Mouse (Mus musculus): ENCODE results near the gene Efnb3. TPM values are rescaled to one million over a fixed set of nuclear protein-coding genes. Genes with fewer than 3 reads are reported as not detected.

The Efnb3 gene
- total RNA-seq (2021): 10 to 100 TPM; 64.1 to 71.6 TPM

DNA sequence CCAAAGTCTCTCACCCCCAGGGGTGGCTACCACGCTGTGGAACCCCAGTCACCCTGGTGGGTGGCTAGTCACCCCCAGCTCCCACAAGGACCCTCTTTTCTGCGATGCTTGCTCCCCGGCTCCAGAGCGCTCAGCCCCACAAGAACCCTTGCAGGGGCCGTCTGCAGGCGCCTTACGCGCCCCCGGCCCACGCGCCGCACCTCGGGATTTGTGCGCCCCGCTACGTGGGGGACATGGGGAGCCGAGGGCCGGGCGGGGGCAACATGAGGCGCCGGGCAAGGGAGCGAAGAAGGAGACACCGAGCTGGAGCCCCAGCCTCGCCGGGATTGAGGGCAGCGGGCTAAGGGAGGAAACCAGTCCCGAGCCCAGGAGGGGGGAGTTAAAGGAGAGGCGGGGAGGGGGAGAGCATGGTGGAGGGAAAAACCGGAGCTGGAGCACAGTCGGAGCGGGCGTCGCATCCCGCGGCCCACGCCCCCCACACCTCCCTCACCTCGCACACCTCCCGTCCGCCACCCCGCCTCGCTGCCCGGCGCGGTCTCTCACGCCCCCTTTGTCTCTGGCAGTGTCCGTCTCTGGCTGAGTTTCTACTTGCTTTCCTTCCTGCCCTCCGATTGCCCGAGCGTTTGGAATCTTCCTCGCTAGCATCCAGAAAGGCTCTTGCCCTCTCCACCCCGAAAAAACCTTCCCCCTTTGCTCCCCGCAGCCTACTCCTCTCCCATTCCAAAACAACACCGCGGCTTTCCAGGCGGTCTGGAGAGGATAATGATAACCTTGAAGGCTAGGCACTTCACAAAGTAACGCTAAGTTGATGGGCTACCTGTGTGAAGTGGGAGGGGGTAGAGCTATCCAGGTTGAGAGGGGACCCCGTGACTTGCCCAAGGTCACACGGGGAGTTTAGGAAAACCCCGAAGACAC, at the start of gene Efnb3:
Gene Efnb3 (minus strand): TSS at position 355 of the 915 bp plus-strand sequence.
- no peak for DNase-seq (ENCODE audit: low spot score)
- intact Hi-C loops (cut with DNase I): no loop called here

- DNase-seq (ENCODE audit: low spot score): no peak
- intact Hi-C loops (cut with DNase I): no loop called here
Measured at GRCm38 (mm10) chr11:69609416-69609815, 49.4 kb upstream of the Efnb3 start.

DNA sequence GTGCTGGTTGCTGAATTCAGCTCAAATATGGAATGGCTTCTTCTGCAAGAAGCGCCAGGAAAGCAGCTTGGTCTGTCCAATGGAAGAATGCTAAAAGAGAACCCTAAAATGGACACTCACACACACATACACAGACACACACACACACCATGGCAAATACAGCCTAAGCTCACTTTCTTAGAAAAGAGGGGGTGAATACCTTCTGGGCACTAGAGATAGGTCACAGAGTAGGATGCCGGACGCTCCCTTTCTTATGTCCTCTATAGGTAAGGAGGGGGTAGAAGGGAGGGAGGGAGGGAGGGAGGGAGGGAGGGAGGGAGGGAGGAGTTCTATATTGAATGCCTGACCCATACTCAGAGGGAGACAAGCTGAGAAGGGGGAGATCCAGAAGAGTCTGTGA, 48.5 kb upstream of the Efnb3 start:
- intact Hi-C loops (cut with DNase I): no loop called here
- no peak for DNase-seq (ENCODE audit: low spot score)

GRCm38 (mm10) chr11:69606832-69607231, 46.8 kb upstream of the Efnb3 start:
- DNase-seq (ENCODE audit: low spot score): no peak
- intact Hi-C loops (cut with DNase I): no loop called here

DNA sequence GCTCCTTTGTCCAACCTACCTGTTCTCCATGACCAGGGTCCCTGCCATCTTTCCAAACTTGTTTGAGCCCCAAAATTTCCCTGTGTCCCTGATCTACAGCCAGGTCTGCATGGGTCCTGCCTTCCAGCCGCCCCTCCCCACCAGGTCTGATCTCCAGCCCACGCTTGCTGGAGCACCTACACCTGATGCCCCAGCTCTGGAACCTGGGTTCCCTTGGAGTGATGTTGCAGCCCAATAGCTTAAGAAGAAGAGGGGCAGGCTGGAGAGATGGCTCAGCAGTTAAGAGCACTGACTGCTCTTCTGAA, 46.4 kb upstream of the Efnb3 start:
- intact Hi-C loops (cut with DNase I): no loop called here
- no peak for DNase-seq (ENCODE audit: low spot score)

DNA sequence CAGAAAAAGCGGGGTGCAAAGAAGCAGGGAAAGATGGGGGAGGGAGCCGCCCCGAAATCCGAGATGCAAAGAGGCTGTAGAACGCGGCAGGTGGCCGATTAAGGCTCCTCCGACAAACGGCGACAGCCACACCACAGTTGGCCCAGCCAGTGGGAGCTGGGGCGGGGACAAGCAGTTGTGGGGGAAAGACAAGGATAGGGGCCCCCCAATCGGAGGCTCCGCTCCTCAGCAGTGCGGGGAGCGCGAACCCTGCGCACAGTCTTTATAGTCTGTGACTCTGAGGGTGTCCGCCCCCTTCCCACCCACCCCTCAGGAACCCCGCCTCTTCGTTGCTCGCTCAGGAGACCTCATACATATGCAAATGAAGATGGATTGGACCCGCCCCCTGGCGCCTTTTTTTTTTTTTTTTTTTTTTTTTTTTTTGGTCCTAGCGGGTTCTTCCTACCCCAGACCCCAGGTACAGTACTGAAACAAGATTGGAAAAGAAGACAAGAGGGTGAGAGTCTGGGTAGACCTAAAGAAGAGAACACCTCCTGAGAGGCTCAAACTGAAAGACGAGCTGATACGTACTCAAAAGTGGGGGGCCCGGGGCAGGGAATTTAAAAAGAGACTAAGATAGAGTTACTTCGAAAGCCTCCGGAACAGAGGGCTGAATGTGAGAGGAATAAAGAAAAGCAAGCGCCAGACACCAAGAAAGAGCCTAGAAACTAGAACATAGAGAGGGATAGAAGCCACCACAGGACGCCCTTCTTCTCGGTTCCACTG, 45.9 kb upstream of the Efnb3 start, which contains the start of gene Atp1b2:
Gene Atp1b2 (minus strand): TSS at position 217 of the 765 bp plus-strand sequence.
- intact Hi-C loops (cut with DNase I): loop anchor here (2.0 kb wide), 1 partner anchor 25 kb away; the partner anchor contains the start of genes Trp53 and Wrap53
- peak; percentile 51 for DNase-seq (ENCODE audit: low spot score)

DNA sequence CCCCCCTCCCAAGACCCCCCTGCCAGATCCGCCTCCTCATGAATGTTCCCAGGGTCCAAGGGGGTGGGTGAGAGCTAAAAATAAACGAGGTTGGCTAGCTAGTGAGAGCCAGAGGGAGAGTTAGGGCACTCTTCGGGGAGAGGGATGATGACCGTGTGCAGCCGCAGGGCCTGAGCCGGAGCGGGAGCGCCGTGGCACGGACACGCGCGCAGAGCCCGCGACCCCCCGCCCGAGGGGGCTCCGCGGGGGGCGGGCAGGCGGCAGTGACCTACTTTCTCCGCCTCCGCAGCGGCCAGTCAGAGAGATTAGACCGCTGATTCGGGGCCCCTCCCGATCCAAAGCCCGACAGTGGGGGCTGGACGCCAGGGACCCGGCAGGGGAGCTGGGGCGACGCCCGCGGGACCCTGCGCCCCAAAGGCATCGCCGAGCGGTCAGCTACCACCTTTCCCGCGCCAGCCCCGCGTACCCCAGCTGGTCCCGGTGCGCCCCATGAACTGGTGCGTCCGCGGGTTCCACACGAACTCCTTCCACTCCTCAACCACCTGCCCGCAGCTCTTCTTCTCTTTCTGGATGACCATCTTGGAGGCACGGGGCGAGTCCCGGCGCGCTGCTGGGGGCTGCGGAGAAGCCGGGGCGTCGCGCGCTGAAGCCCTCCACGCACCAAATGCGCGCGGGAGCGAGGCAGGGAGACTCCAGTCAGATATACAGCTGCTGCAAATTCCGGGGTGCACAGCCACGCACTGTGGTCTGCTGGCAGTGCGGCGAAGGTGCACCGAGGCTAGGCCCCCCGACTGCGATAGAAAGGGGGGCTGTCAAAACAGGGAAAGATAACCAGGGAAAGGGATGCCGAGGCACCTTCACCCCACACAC, 45.0 kb upstream of the Efnb3 start:
- intact Hi-C loops (cut with DNase I): loop anchor here (2.0 kb wide), 1 partner anchor 24 kb away; the partner anchor contains the start of genes Trp53 and Wrap53

DNA sequence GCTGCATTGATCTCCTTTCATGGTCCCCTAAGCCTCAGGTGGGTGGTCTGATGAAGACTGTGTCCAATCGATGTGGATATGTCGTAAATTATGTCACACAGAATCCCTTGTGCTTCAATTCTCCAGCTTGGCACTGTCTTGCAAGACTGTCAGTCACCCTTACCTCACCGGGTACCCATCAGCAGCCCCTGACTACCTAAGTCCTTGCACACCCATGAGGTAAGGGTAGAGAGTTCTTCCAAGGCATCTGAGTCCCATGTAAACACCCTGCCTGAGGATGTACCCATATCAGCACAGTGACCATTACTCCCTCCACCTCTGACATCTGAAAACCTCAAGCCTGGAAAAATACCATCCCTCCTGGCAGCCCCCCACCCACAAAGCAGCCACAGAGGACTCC, 44.3 kb upstream of the Efnb3 start:
- no peak for DNase-seq (ENCODE audit: low spot score)
- intact Hi-C loops (cut with DNase I): loop anchor here (2.0 kb wide), 1 partner anchor 24 kb away; the partner anchor contains the start of genes Trp53 and Wrap53

More for the DNA sequence above, 45.0 kb upstream of the Efnb3 start:
- DNase-seq (ENCODE audit: low spot score): no peak

DNA sequence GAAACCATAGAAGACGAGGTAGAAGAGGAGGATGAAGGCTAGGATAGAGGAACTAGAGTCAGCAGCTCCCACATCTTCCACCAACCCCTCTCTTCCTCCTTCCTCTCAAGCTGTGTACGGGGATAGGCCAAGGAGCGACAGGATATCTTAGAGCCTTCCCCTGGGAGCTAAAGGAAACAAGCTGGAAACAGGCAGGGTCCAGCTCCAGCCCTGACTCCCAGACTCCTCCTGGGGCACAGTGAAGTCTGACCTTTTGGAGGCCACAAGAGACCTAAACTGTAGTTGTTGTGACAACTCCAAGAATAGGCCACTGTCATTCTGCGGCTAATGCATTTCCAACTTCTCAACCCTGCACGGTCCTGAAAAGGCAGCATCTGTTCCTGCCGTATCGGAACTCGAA, 43.5 kb upstream of the Efnb3 start:
- DNase-seq (ENCODE audit: low spot score): no peak
- intact Hi-C loops (cut with DNase I): no loop called here

- no peak for DNase-seq (ENCODE audit: low spot score)
- intact Hi-C loops (cut with DNase I): no loop called here
Measured at GRCm38 (mm10) chr11:69601768-69602167, 41.8 kb upstream of the Efnb3 start.

GRCm38 (mm10) chr11:69600098-69600497, 40.1 kb upstream of the Efnb3 start:
- peak; percentile 23 for DNase-seq (ENCODE audit: low spot score)
- intact Hi-C loops (cut with DNase I): no loop called here

DNA sequence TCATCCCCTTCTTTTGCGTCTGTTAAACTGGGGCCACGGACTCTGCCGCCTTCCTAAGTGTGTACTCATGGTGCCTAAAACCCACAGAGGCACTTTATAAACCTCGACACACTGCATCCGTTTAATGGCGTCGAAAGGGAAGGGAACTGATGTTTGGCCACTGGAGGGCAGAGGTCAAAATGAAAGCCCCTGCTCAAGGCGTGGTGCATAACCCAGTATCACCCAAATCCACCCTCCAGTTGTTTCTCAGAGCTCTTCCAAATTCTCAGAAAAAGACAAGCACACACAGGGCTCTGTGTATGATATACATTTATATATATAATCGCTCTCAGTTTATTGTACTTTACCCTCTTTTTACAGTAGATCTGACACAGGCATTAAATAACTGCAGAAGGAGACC, 39.4 kb upstream of the Efnb3 start:
- intact Hi-C loops (cut with DNase I): no loop called here
- no peak for DNase-seq (ENCODE audit: low spot score)

GRCm38 (mm10) chr11:69594853-69595252, 34.8 kb upstream of the Efnb3 start:
- intact Hi-C loops (cut with DNase I): no loop called here
- DNase-seq (ENCODE audit: low spot score): no peak

DNA sequence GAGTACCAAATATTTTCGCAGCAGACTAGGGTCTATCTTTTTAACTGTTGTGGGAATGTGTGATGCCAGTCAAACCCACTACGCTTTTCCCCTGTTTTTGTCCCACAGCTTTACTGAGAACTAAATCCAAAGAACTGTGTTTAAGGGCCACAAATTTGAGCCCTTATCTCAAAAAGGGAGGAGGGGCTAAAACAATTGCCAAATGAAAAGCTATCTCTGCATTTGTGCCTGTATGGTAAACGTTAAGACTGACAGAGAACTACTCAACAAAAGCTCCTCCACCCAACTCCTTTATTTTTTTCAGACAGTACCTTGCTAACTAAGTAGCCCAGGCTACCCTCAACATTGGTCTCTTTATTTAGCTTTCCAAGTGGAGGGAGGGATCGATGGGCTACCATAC, 32.8 kb upstream of the Efnb3 start:
- DNase-seq (ENCODE audit: low spot score): no peak
- intact Hi-C loops (cut with DNase I): no loop called here

GRCm38 (mm10) chr11:69591899-69592637, 32.1 kb upstream of the Efnb3 start:
- no peak for DNase-seq (ENCODE audit: low spot score)
- intact Hi-C loops (cut with DNase I): no loop called here

DNA sequence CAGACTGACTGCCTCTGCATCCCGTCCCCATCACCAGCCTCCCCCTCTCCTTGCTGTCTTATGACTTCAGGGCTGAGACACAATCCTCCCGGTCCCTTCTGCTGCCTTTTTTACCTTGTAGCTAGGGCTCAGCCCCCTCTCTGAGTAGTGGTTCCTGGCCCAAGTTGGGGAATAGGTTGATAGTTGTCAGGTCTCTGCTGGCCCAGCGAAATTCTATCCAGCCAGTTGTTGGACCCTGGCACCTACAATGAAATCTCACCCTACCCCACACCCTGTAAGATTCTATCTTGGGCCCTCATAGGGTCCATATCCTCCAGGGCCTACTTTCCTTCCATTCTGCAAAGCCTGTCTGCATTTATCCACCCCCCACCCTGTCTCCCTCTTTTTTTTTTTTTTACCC, 31.4 kb upstream of the Efnb3 start:
- intact Hi-C loops (cut with DNase I): no loop called here
- DNase-seq (ENCODE audit: low spot score): no peak

DNA sequence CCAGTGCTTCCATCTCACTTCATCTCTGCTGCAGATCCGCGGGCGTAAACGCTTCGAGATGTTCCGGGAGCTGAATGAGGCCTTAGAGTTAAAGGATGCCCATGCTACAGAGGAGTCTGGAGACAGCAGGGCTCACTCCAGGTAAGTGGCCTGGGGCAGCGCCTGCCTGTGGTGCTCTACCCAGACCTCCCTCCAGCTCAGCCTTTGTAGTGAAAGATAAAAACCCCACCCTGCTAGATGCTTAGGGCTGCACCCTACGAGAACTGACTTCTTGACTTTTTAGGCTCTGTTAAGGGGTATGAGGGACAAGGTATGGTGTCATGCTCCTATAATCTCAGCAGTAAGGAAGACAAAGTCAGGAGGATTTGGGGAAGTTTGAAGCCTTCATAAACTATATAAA, 30.6 kb upstream of the Efnb3 start:
- intact Hi-C loops (cut with DNase I): no loop called here
- DNase-seq (ENCODE audit: low spot score): no peak

GRCm38 (mm10) chr11:69589207-69589834, 29.3 kb upstream of the Efnb3 start:
- intact Hi-C loops (cut with DNase I): no loop called here
- no peak for DNase-seq (ENCODE audit: low spot score)
